Mouse (Mus musculus) adrenal gland, postnatal 4 days (tissue): Measurements from ENCODE around the gene Ctdspl. TPM values are rescaled to one million over a fixed set of nuclear protein-coding genes. Genes with fewer than 3 reads are reported as not detected.

ENCODE experiments used
- DNase-seq, 2 experiments: peaks; one replicate each; pipeline ENCODE4 v3.0.0; 2021 to 2022; ENCODE audit warnings: low spot score in 2 of 2, mixed read lengths in 2 of 2
- total RNA-seq, 2 experiments: library from RNA; stranded (reverse); gene quantifications; 2 replicates each; pipeline ENCODE4 v1.2.3; 2021

The Ctdspl gene
- total RNA-seq, 2 experiments from 2014 or later, result 32.5 to 37.4 TPM

DNA sequence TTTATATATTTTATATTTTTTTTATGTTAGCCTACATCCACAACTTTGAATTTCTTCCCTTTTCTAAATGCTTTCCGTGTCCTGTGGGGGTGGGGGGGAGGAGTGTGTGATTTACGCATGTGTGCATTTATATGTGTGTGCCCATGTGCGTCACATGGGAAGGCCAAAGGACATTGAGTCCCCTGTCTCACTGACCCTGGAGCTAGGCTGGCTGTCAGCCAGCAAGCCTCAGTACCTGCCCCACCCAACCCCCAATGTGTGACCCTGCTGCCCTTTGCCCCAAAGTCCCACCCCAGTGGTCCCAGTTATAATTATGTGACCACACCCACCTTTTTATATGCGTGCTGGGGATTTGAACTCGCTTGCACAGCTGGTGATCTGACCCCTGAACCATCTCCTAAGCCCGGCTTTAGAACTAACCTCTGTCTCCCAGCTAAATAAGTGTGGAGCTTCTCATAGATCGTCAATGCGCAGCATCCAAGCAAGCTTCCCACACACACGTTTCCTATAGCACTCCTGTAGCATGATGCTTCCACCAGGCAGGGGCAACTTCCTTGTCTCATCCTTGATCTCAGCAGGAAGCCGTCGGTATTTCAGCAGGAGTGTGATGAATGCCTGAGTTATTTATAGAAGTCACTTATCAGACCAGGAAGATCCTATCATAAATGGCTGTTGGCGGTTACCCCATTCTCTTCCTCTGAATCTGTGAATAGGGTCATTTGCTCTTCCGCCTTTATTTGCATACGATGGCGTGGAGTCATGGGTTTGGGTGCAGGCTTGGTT lies 58.6 kb downstream of the Ctdspl start:
- no peak for DNase-seq

- DNase-seq, result no peak
Observed at GRCm38 (mm10) chr9:118986286-118986685, 60.0 kb downstream of the Ctdspl start.

- DNase-seq, result no peak
Observed at GRCm38 (mm10) chr9:118988787-118989580, 62.7 kb downstream of the Ctdspl start.

- DNase-seq, result no peak
Observed at GRCm38 (mm10) chr9:118990490-118990889, 64.2 kb downstream of the Ctdspl start.

DNA sequence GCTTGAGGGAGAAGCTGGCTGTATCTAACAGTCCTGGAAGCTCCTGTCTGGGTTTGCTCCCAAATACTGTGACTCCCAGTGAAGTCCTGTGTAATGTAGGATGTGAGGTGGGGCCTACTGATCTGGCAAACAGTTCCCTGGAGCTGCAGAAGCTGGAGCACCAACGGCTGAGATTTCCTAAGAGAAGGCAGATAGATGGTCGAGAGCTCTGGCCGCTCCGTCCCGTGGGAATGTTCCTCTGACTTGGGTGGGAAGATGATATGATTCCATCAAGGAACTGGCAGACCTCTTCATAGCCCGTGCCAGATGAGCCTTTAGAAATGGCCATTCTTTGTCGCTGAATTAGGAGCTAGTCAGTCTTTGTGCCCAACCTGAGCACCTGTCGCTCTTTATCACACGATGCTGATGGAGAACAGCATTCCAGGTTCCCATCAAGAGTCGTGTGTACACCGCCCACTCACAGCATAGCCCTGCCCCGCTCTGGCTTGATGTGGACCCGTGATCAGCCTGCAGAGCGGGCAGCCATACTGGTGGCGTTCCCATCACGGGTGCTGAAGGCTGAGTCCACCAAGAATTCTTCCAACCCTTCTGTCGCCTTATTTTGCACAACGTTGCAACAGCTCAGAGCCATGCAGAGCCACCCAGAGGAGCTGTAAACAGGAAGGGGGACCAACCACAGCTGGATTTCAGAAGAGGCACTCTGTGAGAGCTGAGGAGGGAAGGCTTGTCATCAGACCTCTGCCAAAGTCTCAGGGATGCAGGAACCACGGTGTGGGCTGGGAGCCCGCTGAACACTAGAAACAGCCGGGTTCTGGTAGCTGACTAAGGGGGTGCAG lies 65.7 kb downstream of the Ctdspl start:
- DNase-seq, result no peak

DNA sequence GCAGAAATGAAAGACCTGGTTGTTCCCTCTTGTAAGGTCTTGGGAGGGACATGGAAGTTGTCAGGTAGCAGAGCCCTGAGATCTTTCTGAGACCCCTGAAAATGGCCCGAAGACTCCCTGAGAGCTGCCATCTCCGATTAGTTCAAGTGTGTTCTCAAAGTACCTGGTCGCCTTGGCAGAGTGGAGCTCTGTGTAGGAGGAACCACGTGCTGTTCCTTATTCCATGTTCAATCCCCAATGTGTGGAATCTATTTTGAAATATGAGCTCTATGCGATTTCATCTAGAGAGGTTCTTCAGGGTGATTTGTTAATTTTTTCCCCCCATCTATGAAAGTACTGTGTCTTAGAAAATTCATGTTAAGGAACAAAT lies 66.3 kb downstream of the Ctdspl start:
- no peak for DNase-seq

DNA sequence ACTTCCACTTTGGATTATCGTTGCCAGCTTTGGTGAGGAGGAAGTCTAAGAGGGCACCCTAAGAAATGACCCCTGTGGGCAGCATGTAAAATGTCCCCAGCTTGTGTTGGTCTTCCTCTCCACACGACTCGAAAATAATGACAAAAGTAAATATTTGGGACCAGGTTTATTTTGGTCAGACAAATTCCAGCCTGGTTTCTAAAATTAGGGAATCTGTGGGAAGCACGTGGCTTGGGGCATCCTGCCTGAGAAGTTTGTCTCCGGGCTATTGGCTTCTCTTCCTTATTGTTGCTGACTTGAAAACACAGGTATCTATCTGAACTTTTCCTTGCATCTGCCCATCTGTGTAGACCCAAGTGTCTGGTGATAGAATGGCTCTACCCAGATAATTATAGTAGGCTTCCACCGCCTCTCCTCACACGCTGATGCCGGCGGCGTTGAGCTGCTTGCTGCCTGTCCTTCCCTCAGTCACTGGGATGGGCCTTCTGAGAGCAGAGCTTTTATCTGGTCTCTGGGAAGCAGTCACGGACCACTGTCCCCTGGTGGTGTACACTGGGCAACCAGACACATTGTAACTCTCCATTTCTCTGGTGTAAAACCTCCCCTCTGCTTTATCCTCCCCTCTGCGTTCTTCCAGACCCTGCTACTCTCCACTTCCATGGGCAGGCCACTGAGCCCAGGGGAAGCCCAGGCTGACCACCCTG lies 68.4 kb downstream of the Ctdspl start:
- DNase-seq, result no peak

DNA sequence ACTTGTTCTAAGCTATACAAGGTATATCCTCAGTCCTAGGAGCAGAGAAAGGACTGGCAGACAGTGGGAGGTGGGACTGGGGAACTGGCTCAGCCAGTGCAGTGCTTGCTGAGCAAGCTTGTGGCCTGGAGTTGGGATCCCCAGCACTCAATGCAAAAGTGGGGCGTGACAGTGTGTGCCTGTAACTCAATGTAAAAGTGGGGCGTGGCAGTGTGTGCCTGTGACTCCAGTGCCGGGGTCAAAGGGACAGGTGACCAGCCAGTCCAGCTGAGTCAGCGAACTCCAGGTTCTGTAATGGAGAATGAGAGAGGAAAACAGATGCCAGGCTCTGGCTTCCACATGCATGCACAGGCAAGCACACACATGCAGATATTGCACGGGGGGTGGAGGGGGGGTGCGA lies 69.3 kb downstream of the Ctdspl start:
- no peak for DNase-seq

DNA sequence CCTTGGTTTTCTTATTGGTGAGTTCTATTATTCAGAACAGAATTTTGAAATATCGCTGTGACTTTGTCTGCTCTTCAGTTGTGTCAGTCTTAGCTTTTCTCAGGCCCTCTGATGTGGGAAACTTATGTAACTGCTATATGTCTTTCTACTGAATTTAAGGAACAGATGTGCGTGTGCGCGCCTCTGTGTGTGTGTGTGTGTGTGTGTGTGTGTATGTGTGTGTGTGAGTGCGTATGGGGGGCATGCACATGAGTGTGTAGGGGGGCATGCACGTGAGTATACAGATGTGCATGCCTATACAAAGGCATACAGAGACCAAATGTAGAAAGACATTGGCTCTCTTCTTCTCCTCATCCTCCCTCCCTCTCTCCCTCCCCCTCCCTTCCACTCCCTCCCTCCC lies 71.0 kb downstream of the Ctdspl start:
- no peak for DNase-seq

GRCm38 (mm10) chr9:119000196-119000595 lies 73.9 kb downstream of the Ctdspl start:
- DNase-seq, result no peak

DNA sequence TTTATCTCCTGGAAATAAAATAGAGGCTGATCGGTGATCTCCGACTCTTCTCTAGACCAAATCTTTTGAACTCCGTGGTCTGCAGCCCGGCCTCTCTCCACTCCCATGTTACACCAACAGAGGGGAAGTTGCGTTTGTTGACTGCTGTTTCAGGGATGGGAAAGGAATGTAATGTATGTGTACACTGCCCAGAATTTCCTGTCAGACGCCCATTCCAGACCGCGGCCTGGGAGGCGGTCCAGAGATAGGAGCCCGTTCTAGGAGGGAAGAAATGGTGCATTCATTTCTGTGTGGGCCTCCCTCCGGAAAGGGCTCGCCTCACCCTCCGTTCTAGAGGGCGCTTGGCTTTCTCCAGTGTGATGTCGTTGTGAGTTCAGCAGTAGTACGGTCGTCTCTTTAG lies 76.0 kb downstream of the Ctdspl start:
- no peak for DNase-seq

DNA sequence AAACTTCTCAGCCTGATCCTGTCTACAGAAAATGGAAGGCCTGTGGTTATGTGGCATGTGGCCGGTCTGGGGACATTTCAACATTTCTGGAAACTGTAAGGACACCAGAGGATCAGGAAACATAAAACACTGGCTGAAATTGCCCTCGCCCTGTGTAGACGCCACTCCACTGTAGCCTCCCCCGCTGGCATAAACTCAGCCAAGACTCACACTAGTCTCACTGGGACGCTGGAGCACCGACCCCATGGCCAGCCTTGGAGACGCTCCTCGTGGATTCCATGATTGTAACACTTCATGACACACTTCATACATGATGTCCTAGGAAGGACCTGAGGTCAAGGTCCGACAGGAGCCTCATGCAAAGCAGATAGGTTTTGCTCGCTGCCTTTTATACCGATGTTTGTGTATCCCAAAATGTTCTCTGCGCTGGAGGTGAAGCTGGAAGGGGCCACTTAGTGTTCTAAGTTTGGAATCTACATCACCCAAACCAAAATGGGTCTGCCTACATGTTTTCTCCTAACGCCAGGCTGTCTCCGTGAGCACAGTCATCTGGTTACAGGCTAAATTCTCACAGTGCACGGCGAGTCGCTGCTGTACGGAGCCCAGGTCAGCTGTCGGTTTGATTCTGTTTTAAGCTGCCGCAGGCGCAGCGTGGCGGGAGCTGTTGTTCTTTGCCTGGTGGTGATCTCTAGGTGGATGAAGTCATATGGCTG lies 77.9 kb downstream of the Ctdspl start:
- no peak for DNase-seq

- DNase-seq, result no peak
Observed at GRCm38 (mm10) chr9:119004703-119005076, 78.4 kb downstream of the Ctdspl start.

GRCm38 (mm10) chr9:119005303-119006029 lies 79.2 kb downstream of the Ctdspl start:
- DNase-seq, result no peak

- no peak for DNase-seq
Observed at GRCm38 (mm10) chr9:119007266-119007665, 81.0 kb downstream of the Ctdspl start.

DNA sequence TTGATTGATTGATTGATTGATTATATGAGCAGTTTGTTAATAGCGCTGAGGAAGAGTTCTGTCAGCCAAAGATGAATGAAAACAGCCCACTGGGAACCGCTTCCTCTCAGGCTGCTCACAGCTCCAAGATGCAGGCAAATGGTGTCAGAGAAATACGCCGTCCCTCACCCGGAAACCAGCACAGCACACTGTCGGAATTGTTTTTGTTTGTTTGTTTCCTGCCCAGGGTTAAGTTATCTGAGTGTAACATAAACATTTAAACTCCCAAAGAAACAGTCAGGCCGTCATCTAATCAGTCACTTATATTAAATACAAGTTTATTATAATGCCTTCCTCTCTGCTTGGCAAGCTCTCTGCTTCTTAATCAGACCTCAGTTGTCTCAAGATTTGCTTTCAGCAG lies 82.6 kb downstream of the Ctdspl start:
- no peak for DNase-seq

- no peak for DNase-seq
Observed at GRCm38 (mm10) chr9:119010156-119010710, 84.0 kb downstream of the Ctdspl start.

DNA sequence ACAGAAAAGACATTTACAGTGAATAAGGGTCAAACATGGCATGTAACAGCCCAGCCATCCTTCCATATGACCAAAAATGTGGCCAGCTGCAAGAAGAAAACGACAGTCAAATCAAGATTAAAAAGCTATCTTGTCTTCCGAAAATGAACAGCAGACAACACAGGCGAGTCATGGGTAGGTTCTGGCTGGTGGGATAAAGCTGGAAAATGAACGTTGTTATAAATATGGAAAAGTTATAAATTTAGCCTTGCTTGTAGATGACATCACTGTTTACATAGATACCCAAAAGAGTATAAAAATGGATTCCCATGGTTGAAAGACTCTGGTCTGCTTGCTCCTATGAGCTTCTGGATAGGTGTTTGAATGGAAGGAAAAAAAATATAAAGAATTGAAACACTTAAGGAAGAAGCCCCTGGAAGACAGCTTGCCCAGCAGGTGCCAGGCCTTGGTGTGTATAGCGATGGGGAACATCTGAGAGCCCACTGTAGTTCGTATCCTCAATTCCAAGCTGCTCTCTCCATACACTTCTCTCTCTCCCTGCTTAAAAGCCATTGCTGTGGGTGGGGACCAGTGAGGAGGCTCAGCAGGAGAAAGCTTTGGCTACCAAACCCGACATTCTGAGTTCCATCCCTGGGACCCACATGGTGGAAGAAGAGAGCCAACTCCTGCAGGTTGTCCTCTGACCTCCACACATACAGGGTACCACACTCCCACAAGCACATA lies 90.7 kb downstream of the Ctdspl start:
- no peak for DNase-seq

- no peak for DNase-seq
Observed at GRCm38 (mm10) chr9:119021731-119022130, 95.5 kb downstream of the Ctdspl start.
